Mouse (Mus musculus) mouse trophoblast stem cell (cell line): Measurements from ENCODE around the gene Slc16a11.

ENCODE experiments used
- in situ Hi-C, 2 experiments: fragments of 300-500 bp; cut with MseI, MboI; formaldehyde crosslinking; loops; 2 replicates in 1 of 2; 3 replicates in 1 of 2; pipeline ENCODE4 v1.15.1; 2025

Slc16a11 gene

GRCm38 (mm10) chr11:70251853-70252252 is 39.3 kb downstream of the Slc16a11 start:
- in situ Hi-C loops = no loop called here

- in situ Hi-C loops = no loop called here
Observed at GRCm38 (mm10) chr11:70254337-70254736, 41.8 kb downstream of the Slc16a11 start.

- in situ Hi-C loops = no loop called here
Observed at GRCm38 (mm10) chr11:70254931-70255531, 42.5 kb downstream of the Slc16a11 start, which contains the start of gene Alox12. Gene Alox12 (minus strand): TSS chr11:70255353.

DNA sequence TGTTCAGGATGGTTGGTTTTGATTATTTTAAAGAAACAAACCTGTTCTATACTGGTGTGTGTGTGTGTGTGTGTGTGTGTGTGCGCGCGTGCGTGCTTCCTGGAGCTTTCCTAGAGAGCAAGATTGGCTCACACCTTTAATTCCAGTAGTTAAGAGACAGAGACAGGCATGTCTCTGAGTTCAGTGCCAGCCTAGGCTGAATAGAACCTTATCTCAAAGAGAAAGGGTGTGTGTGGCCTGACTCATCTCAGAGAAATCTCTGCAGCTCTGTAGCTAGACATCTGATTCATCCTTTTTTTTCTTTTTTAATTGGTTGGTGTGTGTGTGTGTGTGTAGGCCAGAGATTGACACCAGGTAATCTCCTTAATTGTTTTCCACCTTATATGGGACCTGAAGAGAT is 46.5 kb downstream of the Slc16a11 start:
- in situ Hi-C loops = no loop called here

- in situ Hi-C loops = no loop called here
Observed at GRCm38 (mm10) chr11:70265252-70265651, 52.7 kb downstream of the Slc16a11 start.

DNA sequence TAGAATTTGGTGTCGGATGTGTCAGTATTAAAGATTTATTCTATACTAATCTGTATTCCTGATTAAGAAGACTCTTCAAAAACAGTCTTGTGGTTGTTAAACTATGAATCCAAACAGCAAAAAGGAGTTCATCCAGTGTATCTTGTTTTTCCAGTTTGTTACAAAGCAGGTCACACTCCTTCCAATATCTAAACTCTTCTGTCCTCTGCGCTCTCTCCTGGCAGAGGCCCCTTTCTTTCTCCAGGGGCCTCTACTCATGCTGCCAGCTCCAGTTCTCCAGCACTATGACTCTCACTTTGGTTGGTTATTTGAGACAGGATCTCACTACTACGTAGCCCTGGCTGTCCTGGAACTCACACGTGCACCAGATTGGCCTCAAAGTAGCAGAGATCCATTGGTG is 53.3 kb downstream of the Slc16a11 start:
- in situ Hi-C loops = no loop called here
